Mouse (Mus musculus) retina, adult 2 months (tissue): Measurements from ENCODE around the gene Kcnn3.

Experiments used
- DNase-seq: peaks from one replicate; pipeline ENCODE4 v3.0.0-alpha.2; 2012; ENCODE audit warnings: low read depth, low spot score

Gene Kcnn3

GRCm38 (mm10) chr3:89565371-89565770 is 45.4 kb downstream of the Kcnn3 start:
- DNase-seq, result no peak

- DNase-seq, result no peak
These were observed 49.1 kb downstream of the Kcnn3 start for GRCm38 (mm10) chr3:89569058-89569457.

GRCm38 (mm10) chr3:89569707-89570324 is 49.9 kb downstream of the Kcnn3 start:
- DNase-seq, result no peak

- DNase-seq, result no peak
These were observed 50.4 kb downstream of the Kcnn3 start for GRCm38 (mm10) chr3:89570362-89570761.

- no peak for DNase-seq
These were observed 54.3 kb downstream of the Kcnn3 start for GRCm38 (mm10) chr3:89574260-89574659.

- no peak for DNase-seq
These were observed 56.4 kb downstream of the Kcnn3 start for GRCm38 (mm10) chr3:89576381-89576780.

GRCm38 (mm10) chr3:89577154-89577553 is 57.2 kb downstream of the Kcnn3 start:
- DNase-seq, result no peak

GRCm38 (mm10) chr3:89578083-89578482 is 58.1 kb downstream of the Kcnn3 start:
- no peak for DNase-seq

- DNase-seq, result no peak
These were observed 58.8 kb downstream of the Kcnn3 start for GRCm38 (mm10) chr3:89578803-89579202.

- no peak for DNase-seq
These were observed 64.3 kb downstream of the Kcnn3 start for GRCm38 (mm10) chr3:89584254-89584653.

- DNase-seq, result no peak
These were observed 68.5 kb downstream of the Kcnn3 start for GRCm38 (mm10) chr3:89588436-89588835.

GRCm38 (mm10) chr3:89589321-89589720 is 69.4 kb downstream of the Kcnn3 start:
- no peak for DNase-seq

- no peak for DNase-seq
These were observed 70.4 kb downstream of the Kcnn3 start for GRCm38 (mm10) chr3:89590386-89590785.

GRCm38 (mm10) chr3:89591461-89591860 is 71.5 kb downstream of the Kcnn3 start:
- no peak for DNase-seq

GRCm38 (mm10) chr3:89592809-89593208 is 72.8 kb downstream of the Kcnn3 start:
- no peak for DNase-seq

GRCm38 (mm10) chr3:89593524-89593923 is 73.6 kb downstream of the Kcnn3 start:
- no peak for DNase-seq

- no peak for DNase-seq
These were observed 78.4 kb downstream of the Kcnn3 start for GRCm38 (mm10) chr3:89598361-89598760.

- DNase-seq, result no peak
These were observed 79.0 kb downstream of the Kcnn3 start for GRCm38 (mm10) chr3:89598967-89599366.

GRCm38 (mm10) chr3:89601060-89601459 is 81.1 kb downstream of the Kcnn3 start:
- no peak for DNase-seq

GRCm38 (mm10) chr3:89603300-89603699 is 83.3 kb downstream of the Kcnn3 start:
- DNase-seq, result no peak

- no peak for DNase-seq
These were observed 85.3 kb downstream of the Kcnn3 start for GRCm38 (mm10) chr3:89605235-89605634.

- DNase-seq, result no peak
These were observed 87.4 kb downstream of the Kcnn3 start for GRCm38 (mm10) chr3:89607327-89607726.

- no peak for DNase-seq
These were observed 92.1 kb downstream of the Kcnn3 start for GRCm38 (mm10) chr3:89612048-89612447.
